Mouse (Mus musculus): ENCODE results near the gene Zbtb48.

GRCm38 (mm10) chr4:152062390-152063110 lies 35.1 kb upstream of the Zbtb48 start:
- TF ChIP-seq CTCF (conservative IDR thresholded peaks at IDR 0.05; ENCODE audit: low read length), result no peak
- TF ChIP-seq POU5F1 (IDR thresholded peaks at IDR 0.05; ENCODE audit: borderline replicate concordance, low read length), result no peak
